Mouse (Mus musculus): ENCODE measurements around the gene Mapkapk3. TPM values are rescaled to one million over a fixed set of nuclear protein-coding genes. Genes with fewer than 3 reads are reported as not detected.

The Mapkapk3 gene
- 41.1 and 47.6 TPM in 2 replicates for polyA plus RNA-seq (2015; fragmentation: Nextera tagmentation; extraction: Ambion mirVana)

- Histone ChIP-seq H3K9ac (ENCODE audit: low read depth, low read length) (peak within 1 kb of the TSS; percentile 82), H3K36me3 (ENCODE audit: control insufficient read depth, insufficient read depth, low read length) (no peaks in the 10 kb centered on the region), H3K27me3 (replicated peaks; ENCODE audit: control insufficient read depth, insufficient read depth, low read length) (peaks cover 4% of the 10 kb centered on the region; the same call in 1 of the 2 replicates), H3K4me3 (ENCODE audit: low read length) (peak within 1 kb of the TSS; percentile 66), H3K9me3 (ENCODE audit: control insufficient read depth, low read length) (no peaks in the 10 kb centered on the region), H3K4me1 (ENCODE audit: control insufficient read depth, insufficient read depth, low read length) (peaks cover 4% of the 10 kb centered on the region; the same call in 1 of the 2 replicates), H3K27ac (ENCODE audit: low read length) (peak within 1 kb of the TSS; percentile 83), H3K4me2 (ENCODE audit: low read depth, low read length) (peak within 1 kb of the TSS; percentile 64)
- 2% methylated on average over 49 of the region's 49 CpGs for WGBS
- ATAC-seq, result peak; percentile 90
These were observed at the start of gene Mapkapk3 for GRCm38 (mm10) chr9:107289211-107290076. TSS of gene Mapkapk3 (minus strand) at chr9:107289877.

GRCm38 (mm10) chr9:107338172-107338883 lies 48.7 kb upstream of the Mapkapk3 start, which contains the start of gene Hemk1:
TSS of gene Hemk1 (minus strand) at chr9:107338350.
- Histone ChIP-seq H3K4me1 (ENCODE audit: control insufficient read depth, insufficient read depth, low read length) (peaks cover 16% of the 10 kb centered on the region), H3K4me3 (ENCODE audit: low read length) (peak within 1 kb of the TSS; percentile 60), H3K27ac (ENCODE audit: low read length) (no peak within 1 kb of the TSS), H3K9me3 (ENCODE audit: control insufficient read depth, low read length) (no peaks in the 10 kb centered on the region), H3K4me2 (ENCODE audit: low read depth, low read length) (peak within 1 kb of the TSS; percentile 93), H3K9ac (ENCODE audit: low read depth, low read length) (peak within 1 kb of the TSS; percentile 80), H3K27me3 (replicated peaks; ENCODE audit: control insufficient read depth, insufficient read depth, low read length) (0 out of 2 replicates have a peak, but pooled peaks cover 3% of the 10 kb centered on the region), H3K36me3 (ENCODE audit: control insufficient read depth, insufficient read depth, low read length) (no peaks in the 10 kb centered on the region)
- peak; percentile 80 for ATAC-seq
- 4% methylated on average over 30 of the region's 30 CpGs for WGBS

- Histone ChIP-seq H3K36me3 (ENCODE audit: control insufficient read depth, insufficient read depth, low read length) (no peaks in the 10 kb centered on the region), H3K9ac (ENCODE audit: low read depth, low read length) (no peak overlapping the region), H3K4me2 (ENCODE audit: low read depth, low read length) (no peak overlapping the region), H3K4me3 (ENCODE audit: low read length) (no peak overlapping the region), H3K9me3 (ENCODE audit: control insufficient read depth, low read length) (no peaks in the 10 kb centered on the region), H3K27me3 (replicated peaks; ENCODE audit: control insufficient read depth, insufficient read depth, low read length) (0 out of 2 replicates have a peak, but pooled peaks cover 3% of the 10 kb centered on the region), H3K4me1 (ENCODE audit: control insufficient read depth, insufficient read depth, low read length) (peaks cover 16% of the 10 kb centered on the region), H3K27ac (ENCODE audit: low read length) (no peak overlapping the region)
- no peak for ATAC-seq
- WGBS, result 87% methylated on average over 6 of the region's 6 CpGs
These were observed 46.7 kb upstream of the Mapkapk3 start for GRCm38 (mm10) chr9:107336386-107336785.

GRCm38 (mm10) chr9:107335909-107336308 lies 46.2 kb upstream of the Mapkapk3 start:
- WGBS, result 12% methylated on average over 5 of the region's 5 CpGs
- Histone ChIP-seq H3K9me3 (ENCODE audit: control insufficient read depth, low read length) (no peaks in the 10 kb centered on the region), H3K36me3 (ENCODE audit: control insufficient read depth, insufficient read depth, low read length) (no peaks in the 10 kb centered on the region), H3K9ac (ENCODE audit: low read depth, low read length) (no peak overlapping the region), H3K4me1 (ENCODE audit: control insufficient read depth, insufficient read depth, low read length) (peaks cover 14% of the 10 kb centered on the region), H3K4me2 (ENCODE audit: low read depth, low read length) (no peak overlapping the region), H3K27ac (ENCODE audit: low read length) (no peak overlapping the region), H3K27me3 (replicated peaks; ENCODE audit: control insufficient read depth, insufficient read depth, low read length) (0 out of 2 replicates have a peak, but pooled peaks cover under 1% of the 10 kb centered on the region), H3K4me3 (ENCODE audit: low read length) (no peak overlapping the region)
- no peak for ATAC-seq

- H3K9me3 ChIP-seq (ENCODE audit: control insufficient read depth, low read length), result no peaks in the 10 kb centered on the region
- WGBS, result 88% methylated on average over 5 of the region's 5 CpGs
- H3K4me1 ChIP-seq (ENCODE audit: control insufficient read depth, insufficient read depth, low read length), result peaks cover 12% of the 10 kb centered on the region
- H3K36me3 ChIP-seq (ENCODE audit: control insufficient read depth, insufficient read depth, low read length), result no peaks in the 10 kb centered on the region
- no peak overlapping the region for H3K27ac ChIP-seq (ENCODE audit: low read length)
- H3K9ac ChIP-seq (ENCODE audit: low read depth, low read length), result no peak overlapping the region
- H3K4me2 ChIP-seq (ENCODE audit: low read depth, low read length), result no peak overlapping the region
- no peak for ATAC-seq
- no peaks in the 10 kb centered on the region for H3K27me3 ChIP-seq (replicated peaks; ENCODE audit: control insufficient read depth, insufficient read depth, low read length)
- no peak overlapping the region for H3K4me3 ChIP-seq (ENCODE audit: low read length)
These were observed 45.4 kb upstream of the Mapkapk3 start for GRCm38 (mm10) chr9:107335046-107335445.

- Histone ChIP-seq H3K36me3 (ENCODE audit: control insufficient read depth, insufficient read depth, low read length) (no peaks in the 10 kb centered on the region), H3K4me1 (ENCODE audit: control insufficient read depth, insufficient read depth, low read length) (peaks cover 12% of the 10 kb centered on the region), H3K9ac (ENCODE audit: low read depth, low read length) (no peak overlapping the region), H3K4me3 (ENCODE audit: low read length) (no peak overlapping the region), H3K27me3 (replicated peaks; ENCODE audit: control insufficient read depth, insufficient read depth, low read length) (no peaks in the 10 kb centered on the region), H3K9me3 (ENCODE audit: control insufficient read depth, low read length) (no peaks in the 10 kb centered on the region), H3K27ac (ENCODE audit: low read length) (no peak overlapping the region), H3K4me2 (ENCODE audit: low read depth, low read length) (no peak overlapping the region)
- no peak for ATAC-seq
- 87% methylated on average over 6 of the region's 6 CpGs for WGBS
These were observed 44.7 kb upstream of the Mapkapk3 start for GRCm38 (mm10) chr9:107334356-107334755.

- Histone ChIP-seq H3K4me1 (ENCODE audit: control insufficient read depth, insufficient read depth, low read length) (peaks cover 8% of the 10 kb centered on the region), H3K9me3 (ENCODE audit: control insufficient read depth, low read length) (no peaks in the 10 kb centered on the region), H3K9ac (ENCODE audit: low read depth, low read length) (0 out of 2 replicates have a peak overlapping the region, but pooled peaks have one; percentile 21), H3K27me3 (replicated peaks; ENCODE audit: control insufficient read depth, insufficient read depth, low read length) (no peaks in the 10 kb centered on the region), H3K4me2 (ENCODE audit: low read depth, low read length) (no peak overlapping the region), H3K27ac (ENCODE audit: low read length) (no peak overlapping the region), H3K4me3 (ENCODE audit: low read length) (no peak overlapping the region), H3K36me3 (ENCODE audit: control insufficient read depth, insufficient read depth, low read length) (no peaks in the 10 kb centered on the region)
- ATAC-seq, result no peak
- WGBS, result 53% methylated on average over 2 of the region's 2 CpGs
These were observed 44.0 kb upstream of the Mapkapk3 start for GRCm38 (mm10) chr9:107333686-107334085.

- 85% methylated on average over 6 of the region's 6 CpGs for WGBS
- no peak overlapping the region for H3K27ac ChIP-seq (ENCODE audit: low read length)
- H3K9me3 ChIP-seq (ENCODE audit: control insufficient read depth, low read length), result no peaks in the 10 kb centered on the region
- no peak overlapping the region for H3K4me2 ChIP-seq (ENCODE audit: low read depth, low read length)
- H3K4me1 ChIP-seq (ENCODE audit: control insufficient read depth, insufficient read depth, low read length), result no peaks in the 10 kb centered on the region
- H3K4me3 ChIP-seq (ENCODE audit: low read length), result no peak overlapping the region
- ATAC-seq, result no peak
- no peak overlapping the region for H3K9ac ChIP-seq (ENCODE audit: low read depth, low read length)
- H3K27me3 ChIP-seq (replicated peaks; ENCODE audit: control insufficient read depth, insufficient read depth, low read length), result no peaks in the 10 kb centered on the region
- no peaks in the 10 kb centered on the region for H3K36me3 ChIP-seq (ENCODE audit: control insufficient read depth, insufficient read depth, low read length)
These were observed 41.1 kb upstream of the Mapkapk3 start for GRCm38 (mm10) chr9:107330791-107331190.

- H3K4me3 ChIP-seq (ENCODE audit: low read length), result no peak overlapping the region
- H3K27ac ChIP-seq (ENCODE audit: low read length), result no peak overlapping the region
- no peaks in the 10 kb centered on the region for H3K27me3 ChIP-seq (replicated peaks; ENCODE audit: control insufficient read depth, insufficient read depth, low read length)
- H3K4me1 ChIP-seq (ENCODE audit: control insufficient read depth, insufficient read depth, low read length), result no peaks in the 10 kb centered on the region
- H3K9ac ChIP-seq (ENCODE audit: low read depth, low read length), result no peak overlapping the region
- no peaks in the 10 kb centered on the region for H3K9me3 ChIP-seq (ENCODE audit: control insufficient read depth, low read length)
- H3K4me2 ChIP-seq (ENCODE audit: low read depth, low read length), result no peak overlapping the region
- no peaks in the 10 kb centered on the region for H3K36me3 ChIP-seq (ENCODE audit: control insufficient read depth, insufficient read depth, low read length)
- no peak for ATAC-seq
- WGBS, result 85% methylated on average over 16 of the region's 16 CpGs
These were observed 38.4 kb upstream of the Mapkapk3 start for GRCm38 (mm10) chr9:107327879-107328620.
